Mouse (Mus musculus) G1E (cell line): ENCODE measurements around the gene Med31. TPM values are rescaled to one million over a fixed set of nuclear protein-coding genes. Genes with fewer than 3 reads are reported as not detected.
A peak's percentile ranks its signal among the peaks of the same experiment; 100 is the strongest.

ENCODE experiments used
- ATAC-seq: 2 replicates; pipeline ENCODE4 v1.8.0; 2016; ENCODE audit warnings: mild to moderate bottlenecking; ENCODE audit not compliant: insufficient number of reproducible peaks, poor library complexity, low FRiP score, severe bottlenecking; ENCODE audit errors: extremely low read depth
- DNase-seq: peaks from one replicate; pipeline ENCODE4 v3.0.0; 2012; ENCODE audit warnings: low spot score
- H3K27me3 ChIP-seq: 2 replicates; pipeline ENCODE4 v1.6.1; 2012; ENCODE audit warnings: mild to moderate bottlenecking, low read length, inconsistent platforms; ENCODE audit not compliant: insufficient read depth
- H3K36me3 ChIP-seq: replicated peaks from 2 replicates; pipeline ENCODE3; 2012; ENCODE audit warnings: mild to moderate bottlenecking, inconsistent platforms
- H3K4me1 ChIP-seq: 2 replicates; pipeline ENCODE4 v1.6.1; 2012; ENCODE audit warnings: low read depth, low read length, inconsistent platforms, mixed read lengths; ENCODE audit not compliant: insufficient read depth
- H3K4me3 ChIP-seq: 2 replicates; pipeline ENCODE4 v1.5.1; 2012; ENCODE audit warnings: low read depth, mild to moderate bottlenecking, inconsistent platforms, low read length, moderate library complexity, mixed read lengths
- H3K9me3 ChIP-seq: replicated peaks from 2 replicates; pipeline ENCODE4 v1.6.1; 2012; ENCODE audit warnings: inconsistent platforms
- CTCF ChIP-seq: IDR thresholded peaks from 2 replicates; pipeline ENCODE4 v1.5.1; 2012; ENCODE audit warnings: low read depth, low read length, inconsistent platforms, mixed read lengths
- GATA1 ChIP-seq: IDR thresholded peaks from 2 replicates; pipeline ENCODE4 v1.6.1; 2012; ENCODE audit warnings: borderline replicate concordance, low read length, inconsistent platforms, mixed read lengths
- GATA2 ChIP-seq: IDR thresholded peaks from 2 replicates; pipeline ENCODE4 v1.6.1; 2012; ENCODE audit warnings: low read depth, low read length, inconsistent platforms, borderline replicate concordance
- POLR2AphosphoS5 ChIP-seq: IDR thresholded peaks from 2 replicates; pipeline ENCODE4 v1.6.1; 2012; ENCODE audit warnings: low read depth, low read length, inconsistent platforms; ENCODE audit not compliant: insufficient replicate concordance
- TAL1 ChIP-seq: conservative IDR thresholded peaks from 2 replicates; pipeline ENCODE4 v1.6.1; 2012; ENCODE audit warnings: low read depth, low read length, inconsistent platforms, mixed read lengths
- polyA plus RNA-seq: library from polyadenylated mRNA; stranded (reverse); fragments of >175 nt; gene quantifications from 2 replicates; pipeline ENCODE4 v1.2.3, GENCODE M21; 2012
- total RNA-seq, 2 experiments: library from RNA; stranded (forward) in 1 of 2; stranded (reverse) in 1 of 2; fragments of 200-1000 nt in 1 of 2; fragments of >200 nt in 1 of 2; fragmentation: Nextera tagmentation in 1 of 2; gene quantifications; 2 replicates each; pipeline ENCODE4 v1.2.3; 2014 to 2017

Gene Med31
- total and polyA plus RNA-seq, 3 experiments = 0.74 to 19.9 (median 13.5) TPM

- H3K4me3 ChIP-seq = no peak overlapping the region
- no peaks in the 10 kb centered on the region for H3K4me1 ChIP-seq
- peaks cover 49% of the 10 kb centered on the region for H3K27me3 ChIP-seq
- TF ChIP-seq GATA2 (no peak), GATA1 (no peak), TAL1 (no peak), POLR2AphosphoS5 (no peak), CTCF (no peak)
- H3K9me3 ChIP-seq = no peaks in the 10 kb centered on the region
- no peaks in the 10 kb centered on the region for H3K36me3 ChIP-seq
- ATAC-seq (no peak), DNase-seq (no peak)
Measured at GRCm38 (mm10) chr11:72232991-72233390, 17.6 kb upstream of the Med31 start.

- DNase-seq = no peak
- Histone ChIP-seq H3K4me1 (no peaks in the 10 kb centered on the region), H3K27me3 (peaks cover 49% of the 10 kb centered on the region), H3K36me3 (no peaks in the 10 kb centered on the region), H3K9me3 (no peaks in the 10 kb centered on the region), H3K4me3 (no peak overlapping the region)
- TF ChIP-seq POLR2AphosphoS5 (no peak), GATA1 (no peak), GATA2 (no peak), CTCF (no peak), TAL1 (no peak)
- ATAC-seq = no peak
Measured at GRCm38 (mm10) chr11:72232068-72232467, 16.7 kb upstream of the Med31 start.

GRCm38 (mm10) chr11:72228513-72228912, 13.1 kb upstream of the Med31 start:
- Histone ChIP-seq H3K36me3 (no peaks in the 10 kb centered on the region), H3K9me3 (no peaks in the 10 kb centered on the region), H3K27me3 (peaks cover 53% of the 10 kb centered on the region), H3K4me3 (no peak overlapping the region), H3K4me1 (peaks cover 4% of the 10 kb centered on the region; the same call in 1 of the 2 replicates)
- DNase-seq (no peak), ATAC-seq (no peak)
- no peak for TF ChIP-seq GATA1
- no peak for TF ChIP-seq CTCF
- TF ChIP-seq GATA2 = no peak
- TF ChIP-seq POLR2AphosphoS5 = no peak
- TF ChIP-seq TAL1 = no peak

- Histone ChIP-seq H3K27me3 (peaks cover 47% of the 10 kb centered on the region), H3K4me1 (peaks cover 4% of the 10 kb centered on the region; the same call in 1 of the 2 replicates), H3K9me3 (no peaks in the 10 kb centered on the region), H3K4me3 (no peak overlapping the region), H3K36me3 (no peaks in the 10 kb centered on the region)
- TF ChIP-seq GATA2 (no peak), GATA1 (no peak), CTCF (no peak), POLR2AphosphoS5 (no peak), TAL1 (no peak)
- ATAC-seq (no peak), DNase-seq (no peak)
Measured at GRCm38 (mm10) chr11:72226901-72227300, 11.5 kb upstream of the Med31 start.

- Histone ChIP-seq H3K27me3 (peaks cover 40% of the 10 kb centered on the region), H3K4me1 (peaks cover 7% of the 10 kb centered on the region; the same call in 1 of the 2 replicates), H3K36me3 (no peaks in the 10 kb centered on the region), H3K9me3 (no peaks in the 10 kb centered on the region), H3K4me3 (no peak overlapping the region)
- TF ChIP-seq TAL1 (no peak), GATA2 (no peak), GATA1 (no peak)
- no peak for ATAC-seq
- no peak for DNase-seq
Measured at GRCm38 (mm10) chr11:72226020-72226791, 10.8 kb upstream of the Med31 start.

- Histone ChIP-seq H3K4me3 (no peak overlapping the region), H3K4me1 (peaks cover 7% of the 10 kb centered on the region; the same call in 1 of the 2 replicates), H3K9me3 (no peaks in the 10 kb centered on the region), H3K27me3 (peaks cover 28% of the 10 kb centered on the region), H3K36me3 (no peaks in the 10 kb centered on the region)
- ATAC-seq = 0 out of 2 replicates have a peak, but pooled peaks have one; percentile 34
- TF ChIP-seq CTCF (peak; percentile 68; the same call in 1 of the 2 replicates), GATA1 (no peak)
- peak; percentile 38 for DNase-seq
Measured at GRCm38 (mm10) chr11:72224865-72225264, 9.5 kb upstream of the Med31 start.
